Mouse (Mus musculus) C2C12 (cell line): ENCODE results near the gene Cdh8. TPM values are rescaled to one million over a fixed set of nuclear protein-coding genes. Genes with fewer than 3 reads are reported as not detected.
"Not testable (repeated sequence)": the region's sequence is repeated elsewhere in the genome, so short reads cannot be mapped to it uniquely, and the experiment has no call there.

Experiments
- H3K27me3 ChIP-seq: one replicate; pipeline ENCODE4 v1.6.1; 2011; ENCODE audit not compliant: control insufficient read depth, insufficient read depth, insufficient read length
- H3K36me3 ChIP-seq: one replicate; pipeline ENCODE4 v1.6.1; 2011; ENCODE audit not compliant: control insufficient read depth, insufficient read depth
- H3K4me3 ChIP-seq: one replicate; pipeline ENCODE4 v1.5.1; 2011; ENCODE audit warnings: mild to moderate bottlenecking, control low read depth; ENCODE audit not compliant: poor library complexity, insufficient read depth, severe bottlenecking
- H3K79me2 ChIP-seq: one replicate; pipeline ENCODE4 v1.6.1; 2011; ENCODE audit not compliant: control insufficient read depth, insufficient read depth
- H3K79me3 ChIP-seq: one replicate; pipeline ENCODE4 v1.6.1; 2011; ENCODE audit warnings: low read depth, control low read depth
- H3ac ChIP-seq: one replicate; pipeline ENCODE3; 2011; ENCODE audit warnings: low read depth; ENCODE audit not compliant: control insufficient read depth, insufficient read length
- CEBPB ChIP-seq: IDR thresholded peaks from one replicate; pipeline ENCODE4 v1.6.1; 2011; ENCODE audit warnings: low read depth, mild to moderate bottlenecking, control low read depth, moderate library complexity
- CTCF ChIP-seq: IDR thresholded peaks from one replicate; pipeline ENCODE4 v1.5.1; 2011; ENCODE audit not compliant: control insufficient read depth, insufficient read depth, insufficient read length
- FOSL1 ChIP-seq: IDR thresholded peaks from one replicate; pipeline ENCODE4 v1.8.0; 2011; ENCODE audit warnings: mild to moderate bottlenecking, low read length; ENCODE audit not compliant: poor library complexity, insufficient read depth, severe bottlenecking
- MAX ChIP-seq: IDR thresholded peaks from one replicate; pipeline ENCODE4 v1.6.1; 2011; ENCODE audit warnings: mild to moderate bottlenecking, control low read depth
- MYOD1 ChIP-seq: IDR thresholded peaks from one replicate; pipeline ENCODE4 v1.6.1; 2011; ENCODE audit warnings: low read depth; ENCODE audit not compliant: control insufficient read depth, insufficient read length
- MYOG ChIP-seq: IDR thresholded peaks from one replicate; pipeline ENCODE4 v1.6.1; 2011; ENCODE audit not compliant: control insufficient read depth, insufficient read length; ENCODE audit errors: extremely low read depth
- USF1 ChIP-seq: IDR thresholded peaks from one replicate; pipeline ENCODE4 v1.6.1; 2011; ENCODE audit warnings: low read depth, mild to moderate bottlenecking, control low read depth, moderate library complexity
- polyA plus RNA-seq: library from polyadenylated mRNA; unstranded; fragments of >200 nt; fragmentation: generic; extraction: Trizol; gene quantifications from one replicate; pipeline ENCODE4 v1.2.1, GENCODE M21; 2012; ENCODE audit warnings: missing spikeins

Cdh8 gene
- polyA plus RNA-seq, 1 experiment = not detected

GRCm38 (mm10) chr8:99166966-99167365 lies 249.3 kb downstream of the Cdh8 start:
- no peak overlapping the region for H3ac ChIP-seq
- no peak overlapping the region for H3K4me3 ChIP-seq
- H3K79me2 ChIP-seq = no peaks in the 10 kb centered on the region
- H3K36me3 ChIP-seq = no peaks in the 10 kb centered on the region
- H3K27me3 ChIP-seq = no peaks in the 10 kb centered on the region
- TF ChIP-seq MAX (no peak), USF1 (no peak), CEBPB (no peak), FOSL1 (no peak), MYOD1 (no peak), MYOG (no peak), CTCF (no peak)
- no peaks in the 10 kb centered on the region for H3K79me3 ChIP-seq

GRCm38 (mm10) chr8:99161633-99162032 lies 254.6 kb downstream of the Cdh8 start:
- Histone ChIP-seq H3K27me3 (no peaks in the 10 kb centered on the region), H3ac (no peak overlapping the region), H3K4me3 (no peak overlapping the region), H3K36me3 (no peaks in the 10 kb centered on the region), H3K79me2 (no peaks in the 10 kb centered on the region), H3K79me3 (no peaks in the 10 kb centered on the region)
- TF ChIP-seq CEBPB (no peak), MYOD1 (no peak), MAX (no peak), FOSL1 (no peak), MYOG (no peak), USF1 (no peak), CTCF (no peak)

GRCm38 (mm10) chr8:99145436-99145835 lies 270.8 kb downstream of the Cdh8 start:
- no peaks in the 10 kb centered on the region for H3K27me3 ChIP-seq
- no peak overlapping the region for H3K4me3 ChIP-seq
- no peak overlapping the region for H3ac ChIP-seq
- no peaks in the 10 kb centered on the region for H3K79me3 ChIP-seq
- H3K79me2 ChIP-seq = no peaks in the 10 kb centered on the region
- TF ChIP-seq MAX (no peak), MYOG (no peak), CEBPB (no peak), FOSL1 (no peak), MYOD1 (no peak), CTCF (no peak), USF1 (no peak)
- H3K36me3 ChIP-seq = no peaks in the 10 kb centered on the region

- not testable (repeated sequence) for H3K79me3 ChIP-seq, H3K4me3 ChIP-seq
Observed at GRCm38 (mm10) chr8:99144761-99145160, 271.5 kb downstream of the Cdh8 start.

GRCm38 (mm10) chr8:99098453-99098852 lies 317.8 kb downstream of the Cdh8 start:
- no peaks in the 10 kb centered on the region for H3K79me3 ChIP-seq
- no peaks in the 10 kb centered on the region for H3K27me3 ChIP-seq

More at GRCm38 (mm10) chr8:99144761-99145160, 271.5 kb downstream of the Cdh8 start:
- not testable (repeated sequence) for H3K27me3 ChIP-seq, H3K36me3 ChIP-seq, H3K79me2 ChIP-seq, H3ac ChIP-seq

GRCm38 (mm10) chr8:99051344-99051743 lies 364.9 kb downstream of the Cdh8 start:
- Histone ChIP-seq H3K36me3 (no peaks in the 10 kb centered on the region), H3K27me3 (no peaks in the 10 kb centered on the region), H3ac (no peak overlapping the region), H3K79me2 (no peaks in the 10 kb centered on the region), H3K4me3 (no peak overlapping the region), H3K79me3 (no peaks in the 10 kb centered on the region)
- TF ChIP-seq FOSL1 = no peak
- TF ChIP-seq USF1 = no peak
- TF ChIP-seq CEBPB = no peak
- no peak for TF ChIP-seq MAX
- TF ChIP-seq CTCF = no peak
- TF ChIP-seq MYOG = no peak
- TF ChIP-seq MYOD1 = no peak

More at GRCm38 (mm10) chr8:99098453-99098852, 317.8 kb downstream of the Cdh8 start:
- Histone ChIP-seq H3ac (no peak overlapping the region), H3K79me2 (no peaks in the 10 kb centered on the region), H3K36me3 (no peaks in the 10 kb centered on the region), H3K4me3 (no peak overlapping the region)
- TF ChIP-seq MYOD1 (no peak), MYOG (no peak), FOSL1 (no peak), CTCF (no peak), MAX (no peak), CEBPB (no peak), USF1 (no peak)
